Mouse (Mus musculus): ENCODE data around the gene Pgap1. TPM values are rescaled to one million over a fixed set of nuclear protein-coding genes. Genes with fewer than 3 reads are reported as not detected.
A peak's percentile ranks its signal among the peaks of the same experiment; 100 is the strongest.

Pgap1 gene
- 29.8 and 34.5 TPM in 2 replicates for polyA plus RNA-seq (2015; fragmentation: Nextera tagmentation; extraction: Ambion mirVana)

GRCm38 (mm10) chr1:54557301-54558229, at the start of gene Pgap1:
Pgap1 (minus strand) TSS chr1:54557684.
- peak; percentile 99 for ATAC-seq
- peak within 1 kb of the TSS; percentile 74 for H3K4me3 ChIP-seq (ENCODE audit: low read depth, low read length)
- H3K4me1 ChIP-seq (ENCODE audit: control insufficient read depth, insufficient read depth, low read length) = peaks cover 19% of the 10 kb centered on the region
- peak within 1 kb of the TSS; percentile 61 for H3K4me2 ChIP-seq (ENCODE audit: low read length)
- H3K27ac ChIP-seq (ENCODE audit: low read length) = peak within 1 kb of the TSS; percentile 93
- H3K27me3 ChIP-seq (ENCODE audit: control insufficient read depth, insufficient read depth, low read depth, low read length) = no peaks in the 10 kb centered on the region
- peak within 1 kb of the TSS; percentile 77 for H3K9ac ChIP-seq (ENCODE audit: low read depth, low read length)
- WGBS = under 1% methylated on average over 54 of the region's 59 CpGs
- H3K36me3 ChIP-seq (ENCODE audit: control insufficient read depth, insufficient read depth, low read length) = no peaks in the 10 kb centered on the region
- H3K9me3 ChIP-seq (replicated peaks; ENCODE audit: control insufficient read depth, low read length, poor library complexity, severe bottlenecking) = no peaks in the 10 kb centered on the region

- Histone ChIP-seq H3K9ac (ENCODE audit: low read depth, low read length) (no peak overlapping the region), H3K27me3 (ENCODE audit: control insufficient read depth, insufficient read depth, low read depth, low read length) (no peaks in the 10 kb centered on the region), H3K4me3 (ENCODE audit: low read depth, low read length) (no peak overlapping the region), H3K36me3 (ENCODE audit: control insufficient read depth, insufficient read depth, low read length) (no peaks in the 10 kb centered on the region), H3K27ac (ENCODE audit: low read length) (no peak overlapping the region), H3K9me3 (replicated peaks; ENCODE audit: control insufficient read depth, low read length, poor library complexity, severe bottlenecking) (no peaks in the 10 kb centered on the region), H3K4me2 (ENCODE audit: low read length) (no peak overlapping the region), H3K4me1 (ENCODE audit: control insufficient read depth, insufficient read depth, low read length) (no peaks in the 10 kb centered on the region)
- ATAC-seq = no peak
- WGBS = 61% methylated on average over 1 of the region's 1 CpGs
These were observed 49.5 kb upstream of the Pgap1 start for GRCm38 (mm10) chr1:54606936-54607335.

- Histone ChIP-seq H3K9ac (ENCODE audit: low read depth, low read length) (no peak overlapping the region), H3K36me3 (ENCODE audit: control insufficient read depth, insufficient read depth, low read length) (no peaks in the 10 kb centered on the region), H3K4me1 (ENCODE audit: control insufficient read depth, insufficient read depth, low read length) (no peaks in the 10 kb centered on the region), H3K27ac (ENCODE audit: low read length) (no peak overlapping the region), H3K4me3 (ENCODE audit: low read depth, low read length) (no peak overlapping the region), H3K27me3 (ENCODE audit: control insufficient read depth, insufficient read depth, low read depth, low read length) (no peaks in the 10 kb centered on the region), H3K9me3 (replicated peaks; ENCODE audit: control insufficient read depth, low read length, poor library complexity, severe bottlenecking) (0 out of 2 replicates have a peak, but pooled peaks cover 3% of the 10 kb centered on the region), H3K4me2 (ENCODE audit: low read length) (no peak overlapping the region)
- ATAC-seq = no peak
- WGBS = 95% methylated on average over 9 of the region's 9 CpGs
These were observed 44.2 kb upstream of the Pgap1 start for GRCm38 (mm10) chr1:54601692-54602091.

GRCm38 (mm10) chr1:54600275-54600674, 42.8 kb upstream of the Pgap1 start:
- H3K4me3 ChIP-seq (ENCODE audit: low read depth, low read length) = no peak overlapping the region
- no peaks in the 10 kb centered on the region for H3K27me3 ChIP-seq (ENCODE audit: control insufficient read depth, insufficient read depth, low read depth, low read length)
- H3K4me1 ChIP-seq (ENCODE audit: control insufficient read depth, insufficient read depth, low read length) = no peaks in the 10 kb centered on the region
- no peak overlapping the region for H3K4me2 ChIP-seq (ENCODE audit: low read length)
- 0 out of 2 replicates have a peak, but pooled peaks cover 3% of the 10 kb centered on the region for H3K9me3 ChIP-seq (replicated peaks; ENCODE audit: control insufficient read depth, low read length, poor library complexity, severe bottlenecking)
- ATAC-seq = no peak
- no peaks in the 10 kb centered on the region for H3K36me3 ChIP-seq (ENCODE audit: control insufficient read depth, insufficient read depth, low read length)
- no peak overlapping the region for H3K27ac ChIP-seq (ENCODE audit: low read length)
- no peak overlapping the region for H3K9ac ChIP-seq (ENCODE audit: low read depth, low read length)
- WGBS = 94% methylated on average over 1 of the region's 1 CpGs

GRCm38 (mm10) chr1:54597594-54598217, 40.2 kb upstream of the Pgap1 start:
- H3K4me3 ChIP-seq (ENCODE audit: low read depth, low read length) = no peak overlapping the region
- H3K9me3 ChIP-seq (replicated peaks; ENCODE audit: control insufficient read depth, low read length, poor library complexity, severe bottlenecking) = 0 out of 2 replicates have a peak, but pooled peaks cover 3% of the 10 kb centered on the region
- no peak overlapping the region for H3K9ac ChIP-seq (ENCODE audit: low read depth, low read length)
- no peak overlapping the region for H3K4me2 ChIP-seq (ENCODE audit: low read length)
- H3K27ac ChIP-seq (ENCODE audit: low read length) = no peak overlapping the region
- 84% methylated on average over 4 of the region's 4 CpGs for WGBS
- no peaks in the 10 kb centered on the region for H3K4me1 ChIP-seq (ENCODE audit: control insufficient read depth, insufficient read depth, low read length)
- H3K36me3 ChIP-seq (ENCODE audit: control insufficient read depth, insufficient read depth, low read length) = no peaks in the 10 kb centered on the region
- ATAC-seq = no peak
- no peaks in the 10 kb centered on the region for H3K27me3 ChIP-seq (ENCODE audit: control insufficient read depth, insufficient read depth, low read depth, low read length)

DNA sequence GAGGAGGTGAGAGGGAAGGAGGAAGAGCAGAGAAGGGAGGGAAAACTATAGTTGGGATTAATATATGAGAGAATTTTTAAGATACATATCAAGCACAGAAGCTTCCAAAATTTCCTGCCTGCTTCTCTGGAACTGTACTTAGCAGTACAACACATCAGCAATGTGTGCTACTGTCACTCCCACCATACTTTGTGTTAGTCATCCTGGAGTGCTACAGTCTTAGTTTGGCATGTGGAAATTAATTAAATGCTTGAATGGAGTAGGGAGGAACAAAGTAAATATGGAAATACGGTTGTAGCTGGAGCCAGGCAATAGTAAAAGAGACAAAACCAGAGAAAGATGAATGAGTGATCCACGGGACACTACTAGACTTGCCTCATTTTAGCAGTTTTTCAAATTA, 38.7 kb upstream of the Pgap1 start:
- no peaks in the 10 kb centered on the region for H3K4me1 ChIP-seq (ENCODE audit: control insufficient read depth, insufficient read depth, low read length)
- H3K9me3 ChIP-seq (replicated peaks; ENCODE audit: control insufficient read depth, low read length, poor library complexity, severe bottlenecking) = 0 out of 2 replicates have a peak, but pooled peaks cover 3% of the 10 kb centered on the region
- no peak overlapping the region for H3K9ac ChIP-seq (ENCODE audit: low read depth, low read length)
- 84% methylated on average over 2 of the region's 2 CpGs for WGBS
- no peak overlapping the region for H3K27ac ChIP-seq (ENCODE audit: low read length)
- H3K4me2 ChIP-seq (ENCODE audit: low read length) = no peak overlapping the region
- H3K4me3 ChIP-seq (ENCODE audit: low read depth, low read length) = no peak overlapping the region
- no peaks in the 10 kb centered on the region for H3K36me3 ChIP-seq (ENCODE audit: control insufficient read depth, insufficient read depth, low read length)
- no peak for ATAC-seq
- no peaks in the 10 kb centered on the region for H3K27me3 ChIP-seq (ENCODE audit: control insufficient read depth, insufficient read depth, low read depth, low read length)

DNA sequence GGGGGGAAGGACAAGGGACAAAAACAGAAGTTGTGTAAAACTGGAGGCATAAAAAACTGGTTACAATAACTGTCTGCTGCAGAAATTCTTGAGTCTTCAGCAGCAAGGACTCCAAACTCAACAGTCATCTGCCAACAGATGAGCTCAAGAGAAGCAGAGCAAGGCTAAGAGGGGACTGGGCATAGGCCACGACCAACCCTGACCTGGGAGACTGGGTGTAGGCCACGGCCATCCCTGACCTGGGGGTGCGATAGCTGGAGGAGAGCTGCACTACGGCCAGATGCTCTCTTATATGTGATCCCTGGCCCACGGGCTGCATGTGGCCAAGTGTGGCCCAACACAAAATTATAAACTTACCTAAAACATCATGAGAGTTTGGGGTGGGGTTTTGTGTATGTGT, 29.6 kb upstream of the Pgap1 start:
- no peak for ATAC-seq
- Histone ChIP-seq H3K27ac (ENCODE audit: low read length) (no peak overlapping the region), H3K4me1 (ENCODE audit: control insufficient read depth, insufficient read depth, low read length) (peaks cover 11% of the 10 kb centered on the region), H3K4me2 (ENCODE audit: low read length) (no peak overlapping the region), H3K9ac (ENCODE audit: low read depth, low read length) (no peak overlapping the region), H3K27me3 (ENCODE audit: control insufficient read depth, insufficient read depth, low read depth, low read length) (no peaks in the 10 kb centered on the region), H3K4me3 (ENCODE audit: low read depth, low read length) (no peak overlapping the region), H3K36me3 (ENCODE audit: control insufficient read depth, insufficient read depth, low read length) (no peaks in the 10 kb centered on the region), H3K9me3 (replicated peaks; ENCODE audit: control insufficient read depth, low read length, poor library complexity, severe bottlenecking) (no peaks in the 10 kb centered on the region)
- WGBS = over 99% methylated on average over 5 of the region's 5 CpGs

DNA sequence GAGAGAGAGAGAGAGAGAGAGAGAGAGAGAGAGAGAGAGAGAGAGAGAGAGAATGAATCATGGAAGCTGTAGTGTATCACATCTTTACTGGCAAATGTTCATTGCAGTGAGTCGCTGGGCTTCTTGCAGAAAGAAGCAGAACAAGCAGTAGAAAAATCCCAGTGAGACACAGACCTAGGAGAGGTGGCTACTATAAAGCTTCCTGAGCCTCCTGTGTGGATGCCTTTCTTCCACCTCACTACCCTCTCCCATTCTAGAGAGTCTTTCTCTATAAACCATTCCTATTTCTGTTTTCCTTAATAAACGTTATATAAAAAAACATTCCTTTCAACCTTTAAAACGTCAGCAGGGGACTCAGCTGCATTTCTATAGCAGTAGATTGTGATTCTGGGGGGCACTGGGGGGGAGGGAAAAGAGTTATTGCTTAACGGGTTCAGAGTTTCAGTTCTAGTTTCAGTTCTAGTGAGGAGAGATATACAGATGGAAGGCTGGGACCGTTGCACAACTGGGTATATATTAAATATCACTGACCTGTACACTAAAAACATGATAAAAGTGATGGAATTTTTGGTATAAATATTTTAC, 28.6 kb upstream of the Pgap1 start:
- Histone ChIP-seq H3K27ac (ENCODE audit: low read length) (no peak overlapping the region), H3K4me1 (ENCODE audit: control insufficient read depth, insufficient read depth, low read length) (peaks cover 11% of the 10 kb centered on the region), H3K36me3 (ENCODE audit: control insufficient read depth, insufficient read depth, low read length) (no peaks in the 10 kb centered on the region), H3K9me3 (replicated peaks; ENCODE audit: control insufficient read depth, low read length, poor library complexity, severe bottlenecking) (no peaks in the 10 kb centered on the region), H3K27me3 (ENCODE audit: control insufficient read depth, insufficient read depth, low read depth, low read length) (no peaks in the 10 kb centered on the region), H3K4me3 (ENCODE audit: low read depth, low read length) (no peak overlapping the region), H3K9ac (ENCODE audit: low read depth, low read length) (no peak overlapping the region), H3K4me2 (ENCODE audit: low read length) (no peak overlapping the region)
- 45% methylated on average over 5 of the region's 5 CpGs for WGBS
- ATAC-seq = no peak

Measured in midbrain, embryonic 16.5 days (tissue).